26 mouse cellular contexts compared by ENCODE assay signal in the genomic region with DNA sequence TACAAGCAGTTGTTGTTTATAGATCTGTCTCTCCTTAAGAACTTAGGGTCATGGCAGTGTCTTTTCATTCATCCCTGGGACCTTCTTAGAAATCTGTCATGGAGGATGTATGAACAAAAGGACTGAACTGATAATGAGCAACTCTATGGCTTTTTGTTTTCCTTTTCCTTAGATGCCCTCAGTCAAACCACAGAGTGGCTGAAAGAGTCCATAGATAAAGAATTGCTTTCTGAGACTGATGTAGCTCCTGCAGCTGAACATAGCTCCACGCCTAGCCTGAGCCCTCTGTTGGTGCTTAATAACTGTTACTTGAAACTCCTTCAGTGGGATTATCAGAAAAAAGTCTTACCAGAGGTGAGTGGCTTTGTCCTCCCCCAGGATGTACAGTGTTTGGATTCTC.
"Had no signal": no experiment of that assay in that cellular context is flagged by ENCODE, and none has a peak within 500 bp of the region (broad histone marks: within the 10 kb centered on the region; RNA-seq: fewer than 3 reads in every experiment).

No protein-coding gene starts in this region.

- H3K27ac ChIP-seq: gastrocnemius, adult 2 months; heart, adult 2 months; heart, embryonic 13.5 days; heart, embryonic 15.5 days; hindbrain, embryonic 10.5 days; hindbrain, embryonic 13.5 days; hindbrain, embryonic 15.5 days; hindbrain, postnatal 0 days; layer of hippocampus, adult 2 months; left cerebral cortex, adult 2 months; limb, embryonic 10.5 days; limb, embryonic 12.5 days; liver, embryonic 13.5 days; liver, embryonic 15.5 days had no signal

- H3K9me3 ChIP-seq: heart, embryonic 13.5 days; heart, embryonic 15.5 days; hindbrain, embryonic 10.5 days; hindbrain, embryonic 13.5 days; hindbrain, embryonic 15.5 days; limb, embryonic 10.5 days; limb, embryonic 12.5 days; liver, embryonic 13.5 days; liver, embryonic 15.5 days had no signal

- H3K4me2 ChIP-seq: heart, embryonic 11.5 days; heart, embryonic 13.5 days; heart, embryonic 15.5 days; hindbrain, embryonic 13.5 days; hindbrain, embryonic 15.5 days; limb, embryonic 12.5 days; liver, embryonic 11.5 days; liver, embryonic 13.5 days; liver, embryonic 15.5 days had no signal

- DNase-seq: gastrocnemius, adult 2 months; gastrocnemius, postnatal 10 days; gastrocnemius, postnatal 25 days; heart, adult 2 months; heart, postnatal 4 days; kidney, adult 11 months; kidney, adult 2 months; kidney, postnatal 10 days; kidney, postnatal 25 days; kidney, postnatal 4 days; liver; liver, embryonic 13.5 days had no signal

- H3K36me3 ChIP-seq: hindbrain, embryonic 10.5 days; limb, embryonic 10.5 days had no signal

- H3K4me3 ChIP-seq: gastrocnemius, adult 2 months; heart, adult 2 months; heart, embryonic 13.5 days; heart, embryonic 15.5 days; hindbrain, embryonic 10.5 days; hindbrain, embryonic 13.5 days; hindbrain, embryonic 15.5 days; layer of hippocampus, adult 2 months; left cerebral cortex, adult 2 months; limb, embryonic 10.5 days; limb, embryonic 12.5 days; liver, embryonic 13.5 days; liver, embryonic 15.5 days had no signal

- H3K9ac ChIP-seq: heart, embryonic 13.5 days; heart, embryonic 15.5 days; hindbrain, embryonic 13.5 days; hindbrain, embryonic 15.5 days; limb, embryonic 12.5 days; liver, embryonic 13.5 days; liver, embryonic 15.5 days had no signal

- H3K4me1 ChIP-seq: hindbrain, embryonic 13.5 days; hindbrain, embryonic 15.5 days; limb, embryonic 10.5 days; limb, embryonic 12.5 days; liver, embryonic 13.5 days; liver, embryonic 15.5 days had no signal

- ATAC-seq: hindbrain, postnatal 0 days; intestine, embryonic 16.5 days had no signal

- H3K27me3 ChIP-seq: heart, embryonic 13.5 days; heart, embryonic 15.5 days; hindbrain, embryonic 13.5 days; hindbrain, embryonic 15.5 days; limb, embryonic 12.5 days; liver, embryonic 13.5 days; liver, embryonic 15.5 days had no signal
